Mouse (Mus musculus): Measurements from ENCODE around the gene Fam104a. TPM values are rescaled to one million over a fixed set of nuclear protein-coding genes. Genes with fewer than 3 reads are reported as not detected.

Gene Fam104a
- polyA plus RNA-seq, 1 experiment from 2014 or later: 51.8 TPM

GRCm38 (mm10) chr11:113699643-113700042, 15.7 kb upstream of the Fam104a start:
- H3K4me3 ChIP-seq (replicated peaks): no peak overlapping the region
- H3K9me3 ChIP-seq: 0 out of 2 replicates have a peak, but pooled peaks cover 5% of the 10 kb centered on the region
- no peak for ATAC-seq (ENCODE audit: insufficient number of reproducible peaks, insufficient read depth, low FRiP score, low TSS enrichment, low read depth)
- WGBS: 81% methylated on average over 7 of the region's 7 CpGs
- H3K36me3 ChIP-seq: peaks cover 55% of the 10 kb centered on the region
- no peaks in the 10 kb centered on the region; the same call in 1 of the 2 replicates for H3K4me1 ChIP-seq (replicated peaks)
- no peak overlapping the region for H3K4me2 ChIP-seq
- no peak overlapping the region for H3K9ac ChIP-seq (replicated peaks)
- no peak overlapping the region for H3K27ac ChIP-seq
- no peaks in the 10 kb centered on the region for H3K27me3 ChIP-seq

GRCm38 (mm10) chr11:113698013-113698545, 14.1 kb upstream of the Fam104a start:
- no peak overlapping the region for H3K4me3 ChIP-seq (replicated peaks)
- 0 out of 2 replicates have a peak, but pooled peaks cover 5% of the 10 kb centered on the region for H3K9me3 ChIP-seq
- H3K27me3 ChIP-seq: no peaks in the 10 kb centered on the region
- no peaks in the 10 kb centered on the region for H3K4me1 ChIP-seq (replicated peaks)
- H3K9ac ChIP-seq (replicated peaks): no peak overlapping the region
- no peak overlapping the region for H3K4me2 ChIP-seq
- 89% methylated on average over 12 of the region's 12 CpGs for WGBS
- peaks cover 71% of the 10 kb centered on the region for H3K36me3 ChIP-seq
- no peak overlapping the region for H3K27ac ChIP-seq
- no peak for ATAC-seq (ENCODE audit: insufficient number of reproducible peaks, insufficient read depth, low FRiP score, low TSS enrichment, low read depth)

DNA sequence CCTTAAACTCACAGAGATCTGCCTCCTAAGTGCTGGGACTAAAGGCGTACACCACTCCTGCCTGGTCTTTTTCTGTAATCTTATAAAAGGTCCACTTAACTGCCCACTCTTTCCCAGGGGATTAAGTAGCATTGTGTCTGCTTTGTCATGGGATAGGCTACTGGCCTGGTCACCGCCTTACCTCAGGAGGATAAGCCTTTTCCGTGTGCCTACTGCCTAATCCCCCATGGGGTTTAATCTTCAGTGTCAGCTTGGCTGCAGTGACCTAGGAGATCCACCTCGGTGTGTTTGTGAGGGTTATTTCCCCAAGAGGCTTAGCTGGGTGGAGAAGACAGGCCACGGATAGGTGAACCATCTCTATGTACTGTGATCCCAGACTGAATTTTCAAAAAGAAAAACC, 13.6 kb upstream of the Fam104a start:
- no peak for ATAC-seq (ENCODE audit: insufficient number of reproducible peaks, insufficient read depth, low FRiP score, low TSS enrichment, low read depth)
- WGBS: 83% methylated on average over 5 of the region's 5 CpGs

DNA sequence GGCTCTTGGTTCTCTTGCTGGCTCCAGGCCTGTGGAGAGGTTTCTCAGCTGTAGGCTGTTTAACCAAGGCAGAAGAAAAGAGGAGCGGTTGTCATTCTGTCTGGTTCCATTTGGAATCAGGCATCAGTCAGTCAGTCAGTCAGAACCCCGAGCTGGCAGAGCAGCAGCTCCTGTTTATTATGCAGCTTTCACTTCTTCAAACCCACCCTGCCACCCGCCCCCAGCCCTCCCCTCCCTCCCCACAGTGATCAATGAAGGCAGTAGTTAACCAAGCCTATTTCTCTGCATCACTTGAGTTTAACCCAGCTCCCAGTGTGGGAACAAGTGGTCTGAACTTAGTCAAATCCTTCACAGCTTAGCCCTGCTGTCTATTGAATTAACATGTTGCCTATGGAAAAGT, 7.9 kb upstream of the Fam104a start:
- no peaks in the 10 kb centered on the region for H3K27me3 ChIP-seq
- H3K9me3 ChIP-seq: 0 out of 2 replicates have a peak, but pooled peaks cover 5% of the 10 kb centered on the region
- no peak overlapping the region for H3K9ac ChIP-seq (replicated peaks)
- no peak overlapping the region for H3K4me3 ChIP-seq (replicated peaks)
- ATAC-seq (ENCODE audit: insufficient number of reproducible peaks, insufficient read depth, low FRiP score, low TSS enrichment, low read depth): no peak
- H3K36me3 ChIP-seq: peaks cover 94% of the 10 kb centered on the region
- no peak overlapping the region for H3K27ac ChIP-seq
- H3K4me2 ChIP-seq: no peak overlapping the region
- 69% methylated on average over 3 of the region's 3 CpGs for WGBS
- 0 out of 2 replicates have a peak, but pooled peaks cover 3% of the 10 kb centered on the region for H3K4me1 ChIP-seq (replicated peaks)

More for the DNA sequence above, 13.6 kb upstream of the Fam104a start:
- H3K27me3 ChIP-seq: no peaks in the 10 kb centered on the region
- no peak overlapping the region for H3K4me2 ChIP-seq
- no peak overlapping the region for H3K4me3 ChIP-seq (replicated peaks)
- H3K4me1 ChIP-seq (replicated peaks): no peaks in the 10 kb centered on the region
- H3K9ac ChIP-seq (replicated peaks): no peak overlapping the region
- peaks cover 76% of the 10 kb centered on the region for H3K36me3 ChIP-seq
- H3K9me3 ChIP-seq: 0 out of 2 replicates have a peak, but pooled peaks cover 5% of the 10 kb centered on the region
- no peak overlapping the region for H3K27ac ChIP-seq

GRCm38 (mm10) chr11:113691318-113691717, 7.4 kb upstream of the Fam104a start:
- Histone ChIP-seq H3K27ac (no peak overlapping the region), H3K36me3 (peaks cover 88% of the 10 kb centered on the region), H3K9me3 (0 out of 2 replicates have a peak, but pooled peaks cover 5% of the 10 kb centered on the region), H3K4me3 (replicated peaks) (no peak overlapping the region), H3K27me3 (no peaks in the 10 kb centered on the region), H3K4me2 (no peak overlapping the region), H3K4me1 (replicated peaks) (0 out of 2 replicates have a peak, but pooled peaks cover 9% of the 10 kb centered on the region), H3K9ac (replicated peaks) (no peak overlapping the region; the same call in 1 of the 2 replicates)
- ATAC-seq (ENCODE audit: insufficient number of reproducible peaks, insufficient read depth, low FRiP score, low TSS enrichment, low read depth): no peak
- 82% methylated on average over 5 of the region's 5 CpGs for WGBS

DNA sequence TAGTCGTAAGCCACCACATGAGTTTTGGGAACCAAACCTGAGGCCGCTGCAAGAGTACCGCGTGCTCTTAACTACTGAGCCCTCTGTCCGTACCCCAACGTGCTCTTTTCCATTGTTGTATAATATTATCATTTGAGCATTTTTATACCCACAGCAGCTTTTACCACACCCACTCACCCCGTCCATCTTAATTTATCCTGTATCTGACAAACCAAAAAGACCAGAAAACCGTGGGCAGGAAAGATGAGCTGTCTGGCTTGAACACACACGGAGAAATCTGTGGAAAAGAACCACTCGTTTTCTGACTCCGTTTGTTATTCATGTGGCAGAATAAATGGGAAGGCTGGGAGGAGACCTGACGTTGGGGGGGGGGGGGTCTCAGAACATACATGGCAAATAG, 6.6 kb upstream of the Fam104a start:
- no peak for ATAC-seq (ENCODE audit: insufficient number of reproducible peaks, insufficient read depth, low FRiP score, low TSS enrichment, low read depth)
- H3K9me3 ChIP-seq: 0 out of 2 replicates have a peak, but pooled peaks cover 2% of the 10 kb centered on the region
- no peak overlapping the region for H3K9ac ChIP-seq (replicated peaks)
- peaks cover 80% of the 10 kb centered on the region for H3K36me3 ChIP-seq
- WGBS: 90% methylated on average over 12 of the region's 12 CpGs
- H3K27me3 ChIP-seq: no peaks in the 10 kb centered on the region
- no peak overlapping the region for H3K4me2 ChIP-seq
- H3K27ac ChIP-seq: no peak overlapping the region
- H3K4me3 ChIP-seq (replicated peaks): no peak overlapping the region
- peaks cover 13% of the 10 kb centered on the region for H3K4me1 ChIP-seq (replicated peaks)

- WGBS: 69% methylated on average over 2 of the region's 2 CpGs
- Histone ChIP-seq H3K27me3 (no peaks in the 10 kb centered on the region), H3K27ac (no peak overlapping the region), H3K9me3 (no peaks in the 10 kb centered on the region), H3K4me1 (replicated peaks) (peaks cover 30% of the 10 kb centered on the region), H3K9ac (replicated peaks) (no peak overlapping the region), H3K4me2 (no peak overlapping the region), H3K36me3 (peaks cover 45% of the 10 kb centered on the region), H3K4me3 (replicated peaks) (no peak overlapping the region)
- no peak for ATAC-seq (ENCODE audit: insufficient number of reproducible peaks, insufficient read depth, low FRiP score, low TSS enrichment, low read depth)
Measured at GRCm38 (mm10) chr11:113687031-113687430, 3.1 kb upstream of the Fam104a start.

DNA sequence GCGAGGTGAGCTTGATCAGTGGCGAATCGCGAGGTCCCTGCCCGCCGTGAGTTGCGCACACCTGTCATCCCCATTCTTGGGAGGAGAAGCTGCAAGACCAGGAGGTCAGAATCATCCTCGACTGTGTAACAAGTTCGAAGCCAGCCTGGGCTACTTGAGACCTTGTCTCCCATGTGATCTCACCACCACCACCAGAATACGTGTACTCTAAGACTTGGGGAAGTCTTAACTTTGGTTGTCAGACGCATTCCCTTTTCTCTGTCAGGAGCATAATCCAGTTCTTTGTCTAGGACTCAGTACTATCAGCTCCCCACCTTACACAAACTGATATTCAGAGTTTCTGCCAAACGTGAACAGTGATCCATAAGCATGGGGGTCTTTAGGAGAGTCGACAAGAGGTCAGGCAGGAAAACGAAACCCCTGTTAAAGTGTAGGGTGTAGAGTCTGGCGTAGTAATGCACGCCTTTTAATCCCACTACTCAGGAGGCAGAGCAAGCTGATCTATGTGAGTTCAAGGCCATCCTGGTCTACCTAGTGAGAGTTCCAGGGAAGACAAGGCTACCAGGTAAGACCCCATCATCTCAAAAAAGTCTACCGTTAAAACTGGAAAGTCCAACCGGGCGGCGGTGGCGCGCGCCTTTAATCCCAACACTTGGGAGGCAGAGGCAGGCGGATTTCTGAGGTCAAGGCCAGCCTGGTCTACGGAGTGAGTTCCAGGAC, 912 bp upstream of the Fam104a start:
- Histone ChIP-seq H3K9ac (replicated peaks) (peak overlapping the region; percentile 90), H3K9me3 (no peaks in the 10 kb centered on the region), H3K4me2 (peak overlapping the region; percentile 87), H3K36me3 (peaks cover 24% of the 10 kb centered on the region), H3K27ac (peak overlapping the region; percentile 97), H3K27me3 (no peaks in the 10 kb centered on the region), H3K4me3 (replicated peaks) (peak overlapping the region; percentile 96), H3K4me1 (replicated peaks) (peaks cover 39% of the 10 kb centered on the region)
- 42% methylated on average over 25 of the region's 25 CpGs for WGBS
- no peak for ATAC-seq (ENCODE audit: insufficient number of reproducible peaks, insufficient read depth, low FRiP score, low TSS enrichment, low read depth)

DNA sequence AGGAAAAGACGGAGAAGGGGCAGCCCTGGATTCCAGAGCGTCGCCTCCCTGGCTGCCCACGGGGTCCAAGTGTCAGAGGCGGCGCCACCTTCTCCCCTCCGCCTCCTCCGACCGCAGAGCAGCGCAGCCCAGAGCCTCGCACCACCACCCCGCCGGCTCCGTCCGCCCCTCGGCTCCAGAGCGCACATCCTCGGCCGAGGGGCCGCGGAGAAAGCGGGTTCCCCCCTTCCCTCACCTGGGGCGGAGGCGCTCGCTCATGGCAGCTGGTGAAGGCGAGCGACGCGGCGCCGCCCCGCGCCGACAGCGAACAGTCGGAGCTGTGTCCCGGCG, 363 bp downstream of the Fam104a start:
- under 1% methylated on average over 38 of the region's 38 CpGs for WGBS
- Histone ChIP-seq H3K4me2 (peak overlapping the region; percentile 87), H3K27me3 (no peaks in the 10 kb centered on the region), H3K27ac (peak overlapping the region; percentile 97), H3K4me1 (replicated peaks) (peaks cover 39% of the 10 kb centered on the region), H3K9ac (replicated peaks) (peak overlapping the region; percentile 90), H3K9me3 (no peaks in the 10 kb centered on the region), H3K36me3 (peaks cover 11% of the 10 kb centered on the region), H3K4me3 (replicated peaks) (peak overlapping the region; percentile 96)
- ATAC-seq (ENCODE audit: insufficient number of reproducible peaks, insufficient read depth, low FRiP score, low TSS enrichment, low read depth): peak; percentile 77; the same call in 1 of the 2 replicates

DNA sequence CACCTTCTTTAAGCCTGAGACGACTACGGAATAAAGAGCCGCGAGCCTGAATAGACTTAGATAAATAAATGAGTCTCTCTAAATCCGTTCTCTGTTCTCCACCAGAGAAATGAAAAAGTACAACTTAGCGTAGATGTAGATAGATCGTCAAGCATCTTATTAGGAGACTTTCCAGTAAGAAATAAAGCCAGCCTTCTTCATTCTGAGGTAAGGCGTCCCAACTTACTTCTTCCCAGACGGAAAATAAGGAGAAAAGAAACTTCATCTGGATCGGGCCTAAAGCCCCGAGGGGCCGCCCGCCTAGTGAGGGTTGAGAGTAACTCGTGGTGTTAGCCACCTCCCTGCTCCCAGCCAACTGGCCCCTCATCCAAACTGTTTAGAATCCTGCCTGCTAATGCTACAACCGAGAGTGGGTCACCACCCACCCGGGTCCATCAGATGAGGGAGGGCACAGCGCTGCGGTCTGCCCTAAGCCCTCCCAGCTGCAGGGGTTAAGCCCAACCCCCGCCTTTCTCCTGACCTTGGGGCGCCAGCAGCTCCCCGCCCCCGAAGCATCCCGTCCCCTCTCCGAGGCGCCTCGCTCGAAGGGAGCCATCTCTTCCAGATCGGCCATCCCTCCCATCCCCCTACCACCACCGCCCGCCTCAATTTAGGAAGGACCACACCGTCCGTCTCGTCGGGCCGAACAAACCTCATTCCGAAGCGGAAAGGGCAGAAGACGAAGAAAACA, 893 bp downstream of the Fam104a start:
- peaks cover 6% of the 10 kb centered on the region for H3K36me3 ChIP-seq
- H3K4me2 ChIP-seq: peak overlapping the region; percentile 87
- peak overlapping the region; percentile 96 for H3K4me3 ChIP-seq (replicated peaks)
- 4% methylated on average over 38 of the region's 38 CpGs for WGBS
- H3K27ac ChIP-seq: peak overlapping the region; percentile 97
- peak; percentile 34; the same call in 1 of the 2 replicates for ATAC-seq (ENCODE audit: insufficient number of reproducible peaks, insufficient read depth, low FRiP score, low TSS enrichment, low read depth)
- no peaks in the 10 kb centered on the region for H3K27me3 ChIP-seq
- H3K9ac ChIP-seq (replicated peaks): peak overlapping the region; percentile 90
- H3K9me3 ChIP-seq: no peaks in the 10 kb centered on the region
- peaks cover 43% of the 10 kb centered on the region for H3K4me1 ChIP-seq (replicated peaks)

DNA sequence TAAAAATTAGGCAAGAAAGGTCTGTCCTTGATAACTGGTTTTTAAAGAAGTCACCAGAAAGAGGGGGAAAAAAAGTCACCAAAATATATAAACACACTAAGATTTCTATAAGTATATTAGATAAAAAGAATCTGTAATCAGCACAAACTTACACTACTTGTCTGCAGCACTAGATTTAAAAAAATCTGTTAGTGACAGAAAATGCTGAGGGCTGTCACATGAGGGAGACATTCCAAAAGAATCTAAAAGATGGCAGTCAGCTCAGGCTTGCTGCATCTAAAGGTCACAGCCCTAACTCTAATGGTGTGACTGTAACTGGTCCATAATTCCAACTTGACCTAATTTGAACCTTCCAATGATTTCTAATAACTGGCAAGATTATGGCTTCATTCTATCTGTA, 2.0 kb downstream of the Fam104a start:
- peak overlapping the region; percentile 96; the same call in 1 of the 2 replicates for H3K4me3 ChIP-seq (replicated peaks)
- peak overlapping the region; percentile 87 for H3K4me2 ChIP-seq
- no peak overlapping the region for H3K9ac ChIP-seq (replicated peaks)

More for the DNA sequence above, 2.0 kb downstream of the Fam104a start:
- H3K27ac ChIP-seq: no peak overlapping the region
- ATAC-seq (ENCODE audit: insufficient number of reproducible peaks, insufficient read depth, low FRiP score, low TSS enrichment, low read depth): no peak
- H3K4me1 ChIP-seq (replicated peaks): peaks cover 49% of the 10 kb centered on the region
- H3K9me3 ChIP-seq: no peaks in the 10 kb centered on the region
- H3K36me3 ChIP-seq: peaks cover 7% of the 10 kb centered on the region; the same call in 1 of the 2 replicates
- no peaks in the 10 kb centered on the region for H3K27me3 ChIP-seq
